Mouse (Mus musculus): ENCODE results near the gene Hnrnpa3. TPM values are rescaled to one million over a fixed set of nuclear protein-coding genes. Genes with fewer than 3 reads are reported as not detected.
"Not testable (repeated sequence)": the region's sequence is repeated elsewhere in the genome, so short reads cannot be mapped to it uniquely, and the experiment has no call there.

Hnrnpa3 gene
- polyA plus RNA-seq (2015; fragmentation: Nextera tagmentation; extraction: Ambion mirVana) = 215 and 254 TPM in 2 replicates

GRCm38 (mm10) chr2:75658727-75659628 lies at the start of gene Hnrnpa3:
Gene Hnrnpa3, plus strand, starts transcription at chr2:75659261.
- no peaks in the 10 kb centered on the region for H3K36me3 ChIP-seq (ENCODE audit: control insufficient read depth, insufficient read depth, low read length)
- H3K4me1 ChIP-seq (ENCODE audit: control insufficient read depth, insufficient read depth, low read length) = peaks cover 20% of the 10 kb centered on the region; the same call in 1 of the 2 replicates
- peak within 1 kb of the TSS; percentile 82 for H3K4me2 ChIP-seq (ENCODE audit: low read depth, low read length)
- WGBS = under 1% methylated on average over 102 of the region's 102 CpGs
- ATAC-seq = peak; percentile 94
- peak within 1 kb of the TSS; percentile 98 for H3K9ac ChIP-seq (ENCODE audit: low read depth, low read length)
- peak within 1 kb of the TSS; percentile 91 for H3K4me3 ChIP-seq (ENCODE audit: low read length)
- H3K27me3 ChIP-seq (replicated peaks; ENCODE audit: control insufficient read depth, insufficient read depth, low read length) = no peaks in the 10 kb centered on the region
- peak within 1 kb of the TSS; percentile 99 for H3K27ac ChIP-seq (ENCODE audit: low read length)
- no peaks in the 10 kb centered on the region for H3K9me3 ChIP-seq (ENCODE audit: control insufficient read depth, low read length)

DNA sequence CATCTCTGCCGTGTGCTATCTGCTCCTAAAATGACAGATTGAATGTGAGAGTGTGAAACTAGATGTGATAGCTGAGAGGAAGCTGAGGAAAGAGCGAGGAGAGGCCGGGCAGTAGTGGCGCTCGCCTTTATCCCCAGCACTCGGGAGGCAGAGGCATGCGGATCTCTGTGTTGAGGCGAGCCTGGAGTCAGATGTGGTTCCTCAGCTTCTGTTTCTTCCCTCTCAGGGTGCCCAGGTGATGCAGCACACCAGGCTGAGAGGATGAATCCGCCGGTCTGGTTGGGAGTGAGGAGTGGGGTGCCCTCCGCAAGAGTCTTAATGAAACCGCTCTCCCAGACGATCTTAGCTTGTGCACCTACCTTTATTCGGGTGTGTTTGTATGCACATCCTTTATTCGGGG lies 49.1 kb upstream of the Hnrnpa3 start:
- no peaks in the 10 kb centered on the region for H3K27me3 ChIP-seq (replicated peaks; ENCODE audit: control insufficient read depth, insufficient read depth, low read length)
- no peaks in the 10 kb centered on the region for H3K36me3 ChIP-seq (ENCODE audit: control insufficient read depth, insufficient read depth, low read length)
- ATAC-seq = no peak
- H3K9ac ChIP-seq (ENCODE audit: low read depth, low read length) = peak overlapping the region; percentile 54
- peaks cover 26% of the 10 kb centered on the region for H3K4me1 ChIP-seq (ENCODE audit: control insufficient read depth, insufficient read depth, low read length)
- H3K27ac ChIP-seq (ENCODE audit: low read length) = no peak overlapping the region
- no peak overlapping the region; the same call in 1 of the 2 replicates for H3K4me3 ChIP-seq (ENCODE audit: low read length)
- peak overlapping the region; percentile 38 for H3K4me2 ChIP-seq (ENCODE audit: low read depth, low read length)
- no peaks in the 10 kb centered on the region for H3K9me3 ChIP-seq (ENCODE audit: control insufficient read depth, low read length)
- 73% methylated on average over 15 of the region's 15 CpGs for WGBS

DNA sequence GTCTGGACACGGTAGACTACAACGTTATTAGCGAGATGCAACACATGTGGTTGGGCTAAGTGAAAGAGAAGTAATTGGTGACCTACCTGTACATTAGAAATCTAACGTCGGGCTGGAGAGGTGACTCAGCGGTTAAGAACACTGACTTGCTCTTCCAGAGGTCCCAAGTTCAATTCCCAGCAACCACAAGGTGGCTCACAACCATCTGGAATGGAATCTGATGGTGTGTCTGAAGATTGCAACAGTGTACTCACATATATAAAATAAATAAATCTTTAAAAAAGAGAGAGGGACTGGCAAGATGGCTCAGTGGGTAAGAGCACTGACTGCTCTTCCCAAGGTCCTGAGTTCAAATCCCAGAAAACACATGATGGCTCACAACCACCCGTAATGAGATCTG lies 48.5 kb upstream of the Hnrnpa3 start:
- not testable (repeated sequence) for H3K27ac ChIP-seq (ENCODE audit: low read length); H3K9me3 ChIP-seq (ENCODE audit: control insufficient read depth, low read length); H3K36me3 ChIP-seq (ENCODE audit: control insufficient read depth, insufficient read depth, low read length); H3K4me2 ChIP-seq (ENCODE audit: low read depth, low read length); H3K9ac ChIP-seq (ENCODE audit: low read depth, low read length); ATAC-seq; H3K4me3 ChIP-seq (ENCODE audit: low read length); H3K27me3 ChIP-seq (replicated peaks; ENCODE audit: control insufficient read depth, insufficient read depth, low read length)
- H3K4me1 ChIP-seq (ENCODE audit: control insufficient read depth, insufficient read depth, low read length) = peaks cover 26% of the 10 kb centered on the region
- 80% methylated on average over 7 of the region's 7 CpGs for WGBS

DNA sequence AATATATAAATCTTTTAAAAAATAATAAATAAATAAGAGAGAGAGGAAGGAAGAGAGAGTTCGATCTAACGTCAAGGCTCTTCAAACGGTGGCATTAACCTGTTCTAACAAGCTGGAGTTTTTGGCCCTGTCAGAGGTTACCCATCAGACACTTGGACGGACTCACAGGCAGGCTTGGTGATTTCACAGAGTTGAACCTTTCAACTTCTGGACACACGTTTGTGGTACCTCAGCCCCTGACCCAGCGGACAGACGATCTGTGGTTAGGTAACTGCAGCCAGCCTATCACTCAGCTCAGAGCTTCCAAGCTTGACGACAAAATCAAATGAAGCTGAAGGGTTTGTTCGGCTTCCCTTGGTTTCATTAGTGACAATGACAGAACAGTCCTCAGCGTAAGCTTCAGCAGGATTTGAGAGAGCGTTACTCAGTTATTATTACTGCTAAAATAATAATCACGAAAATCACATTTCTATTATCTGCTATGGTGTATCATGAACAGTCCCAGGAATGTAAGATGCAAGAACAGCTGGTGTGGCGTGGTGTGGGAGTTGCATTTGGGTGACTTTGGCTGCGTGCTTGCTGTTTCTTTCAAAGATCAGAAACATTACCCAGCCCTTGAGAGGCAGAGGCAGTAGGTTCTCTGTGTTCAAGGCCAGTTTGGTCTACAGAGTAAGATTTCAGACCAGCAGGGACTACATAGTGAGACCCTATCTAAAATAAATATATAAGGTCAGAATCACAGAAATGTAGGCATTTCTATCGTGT lies 47.8 kb upstream of the Hnrnpa3 start:
- Histone ChIP-seq H3K4me2 (ENCODE audit: low read depth, low read length) (no peak overlapping the region), H3K4me1 (ENCODE audit: control insufficient read depth, insufficient read depth, low read length) (peaks cover 26% of the 10 kb centered on the region), H3K27ac (ENCODE audit: low read length) (no peak overlapping the region), H3K9me3 (ENCODE audit: control insufficient read depth, low read length) (no peaks in the 10 kb centered on the region), H3K36me3 (ENCODE audit: control insufficient read depth, insufficient read depth, low read length) (no peaks in the 10 kb centered on the region), H3K9ac (ENCODE audit: low read depth, low read length) (no peak overlapping the region), H3K4me3 (ENCODE audit: low read length) (no peak overlapping the region), H3K27me3 (replicated peaks; ENCODE audit: control insufficient read depth, insufficient read depth, low read length) (no peaks in the 10 kb centered on the region)
- ATAC-seq = no peak
- 89% methylated on average over 15 of the region's 15 CpGs for WGBS

GRCm38 (mm10) chr2:75612006-75612405 lies 47.1 kb upstream of the Hnrnpa3 start:
- 88% methylated on average over 2 of the region's 2 CpGs for WGBS

DNA sequence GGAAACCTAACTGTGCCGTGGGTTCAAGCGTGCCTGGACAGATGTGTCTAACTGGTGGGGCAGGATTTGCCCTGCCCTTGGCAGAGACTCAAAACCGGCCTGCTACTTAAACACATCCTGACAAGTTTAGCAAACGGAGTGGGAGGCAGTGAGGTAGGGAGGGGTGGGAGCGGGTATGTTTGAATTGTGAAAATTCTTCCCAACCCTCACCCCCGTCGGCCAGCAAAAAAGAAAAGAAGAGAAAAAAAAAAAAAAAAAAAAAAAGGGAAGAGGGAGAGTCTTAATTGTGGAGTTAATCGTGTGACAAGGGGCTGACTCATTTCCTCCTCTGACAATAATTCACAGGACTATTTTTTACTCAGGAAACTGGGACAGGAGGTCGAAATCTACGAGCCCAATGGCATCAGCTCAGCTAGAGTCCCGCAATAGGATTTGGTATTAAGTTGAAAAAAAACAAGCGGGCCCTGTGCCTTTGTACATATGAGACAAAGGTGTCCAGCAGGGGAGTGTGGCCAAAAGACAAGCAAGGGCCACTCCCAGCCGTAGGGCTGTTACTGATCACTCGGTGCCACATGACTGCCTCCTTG lies 46.0 kb upstream of the Hnrnpa3 start:
- WGBS = 13% methylated on average over 14 of the region's 14 CpGs
- Histone ChIP-seq H3K4me1 (ENCODE audit: control insufficient read depth, insufficient read depth, low read length) (peaks cover 25% of the 10 kb centered on the region), H3K4me3 (ENCODE audit: low read length) (no peak overlapping the region), H3K9ac (ENCODE audit: low read depth, low read length) (peak overlapping the region; percentile 38; the same call in 1 of the 2 replicates), H3K9me3 (ENCODE audit: control insufficient read depth, low read length) (no peaks in the 10 kb centered on the region), H3K27me3 (replicated peaks; ENCODE audit: control insufficient read depth, insufficient read depth, low read length) (no peaks in the 10 kb centered on the region), H3K27ac (ENCODE audit: low read length) (peak overlapping the region; percentile 52; the same call in 1 of the 2 replicates), H3K4me2 (ENCODE audit: low read depth, low read length) (peak overlapping the region; percentile 43), H3K36me3 (ENCODE audit: control insufficient read depth, insufficient read depth, low read length) (no peaks in the 10 kb centered on the region)
- peak; percentile 57 for ATAC-seq

More at GRCm38 (mm10) chr2:75612006-75612405, 47.1 kb upstream of the Hnrnpa3 start:
- Histone ChIP-seq H3K9ac (ENCODE audit: low read depth, low read length) (no peak overlapping the region), H3K4me2 (ENCODE audit: low read depth, low read length) (no peak overlapping the region), H3K9me3 (ENCODE audit: control insufficient read depth, low read length) (no peaks in the 10 kb centered on the region), H3K27me3 (replicated peaks; ENCODE audit: control insufficient read depth, insufficient read depth, low read length) (no peaks in the 10 kb centered on the region), H3K27ac (ENCODE audit: low read length) (no peak overlapping the region), H3K36me3 (ENCODE audit: control insufficient read depth, insufficient read depth, low read length) (no peaks in the 10 kb centered on the region), H3K4me1 (ENCODE audit: control insufficient read depth, insufficient read depth, low read length) (peaks cover 26% of the 10 kb centered on the region), H3K4me3 (ENCODE audit: low read length) (no peak overlapping the region)
- ATAC-seq = no peak

GRCm38 (mm10) chr2:75614577-75614976 lies 44.5 kb upstream of the Hnrnpa3 start:
- Histone ChIP-seq H3K9me3 (ENCODE audit: control insufficient read depth, low read length) (no peaks in the 10 kb centered on the region), H3K27me3 (replicated peaks; ENCODE audit: control insufficient read depth, insufficient read depth, low read length) (no peaks in the 10 kb centered on the region), H3K4me2 (ENCODE audit: low read depth, low read length) (no peak overlapping the region), H3K36me3 (ENCODE audit: control insufficient read depth, insufficient read depth, low read length) (no peaks in the 10 kb centered on the region), H3K4me3 (ENCODE audit: low read length) (no peak overlapping the region), H3K4me1 (ENCODE audit: control insufficient read depth, insufficient read depth, low read length) (peaks cover 17% of the 10 kb centered on the region), H3K9ac (ENCODE audit: low read depth, low read length) (no peak overlapping the region), H3K27ac (ENCODE audit: low read length) (no peak overlapping the region)
- ATAC-seq = peak; percentile 55
- 81% methylated on average over 6 of the region's 6 CpGs for WGBS

DNA sequence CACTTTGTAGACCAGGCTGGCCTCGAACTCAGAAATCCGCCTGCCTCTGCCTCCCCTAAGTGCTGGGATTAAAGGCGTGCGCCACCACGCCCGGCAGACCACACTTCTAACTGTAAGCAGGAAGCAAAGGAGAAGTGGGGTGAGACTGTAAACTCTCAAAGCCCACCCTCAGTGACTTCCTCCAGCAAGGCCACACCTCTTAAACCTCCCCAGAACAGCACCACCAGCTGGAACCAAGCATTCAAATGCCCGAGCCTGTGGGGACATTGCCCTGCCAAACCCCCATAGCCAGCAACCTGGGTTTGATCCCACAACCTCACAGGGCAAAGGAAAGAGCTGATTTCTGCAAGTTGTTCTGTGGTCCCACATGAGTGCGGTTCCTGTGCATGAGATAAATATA lies 42.1 kb upstream of the Hnrnpa3 start:
- Histone ChIP-seq H3K36me3 (ENCODE audit: control insufficient read depth, insufficient read depth, low read length) (no peaks in the 10 kb centered on the region), H3K4me1 (ENCODE audit: control insufficient read depth, insufficient read depth, low read length) (peaks cover 13% of the 10 kb centered on the region), H3K4me3 (ENCODE audit: low read length) (no peak overlapping the region), H3K9me3 (ENCODE audit: control insufficient read depth, low read length) (no peaks in the 10 kb centered on the region), H3K4me2 (ENCODE audit: low read depth, low read length) (no peak overlapping the region), H3K9ac (ENCODE audit: low read depth, low read length) (no peak overlapping the region), H3K27me3 (replicated peaks; ENCODE audit: control insufficient read depth, insufficient read depth, low read length) (no peaks in the 10 kb centered on the region), H3K27ac (ENCODE audit: low read length) (no peak overlapping the region)
- no peak for ATAC-seq
- WGBS = 89% methylated on average over 8 of the region's 8 CpGs

DNA sequence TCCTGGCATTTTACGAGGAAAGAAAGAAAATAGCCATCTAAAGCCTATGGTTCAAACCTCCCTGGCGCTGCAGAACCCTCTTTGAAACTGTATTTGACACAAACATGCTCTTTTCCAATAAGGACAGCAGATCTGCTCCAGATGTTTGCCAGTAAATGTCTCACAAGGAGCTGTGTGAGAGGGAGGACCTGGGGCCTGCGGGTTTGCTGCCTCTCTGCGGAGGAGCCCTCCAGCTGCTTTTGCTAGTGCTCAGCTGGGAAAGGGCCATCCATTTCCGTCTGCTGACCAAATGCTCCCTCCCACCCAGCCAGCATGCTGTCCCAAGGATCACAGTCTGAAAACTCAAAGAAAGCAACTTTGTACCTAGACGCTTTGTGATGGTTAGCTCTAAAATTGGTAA lies 40.3 kb upstream of the Hnrnpa3 start:
- peak; percentile 40; the same call in 1 of the 2 replicates for ATAC-seq
- Histone ChIP-seq H3K9me3 (ENCODE audit: control insufficient read depth, low read length) (no peaks in the 10 kb centered on the region), H3K9ac (ENCODE audit: low read depth, low read length) (0 out of 2 replicates have a peak overlapping the region, but pooled peaks have one; percentile 19), H3K4me1 (ENCODE audit: control insufficient read depth, insufficient read depth, low read length) (0 out of 2 replicates have a peak, but pooled peaks cover 3% of the 10 kb centered on the region), H3K27me3 (replicated peaks; ENCODE audit: control insufficient read depth, insufficient read depth, low read length) (no peaks in the 10 kb centered on the region), H3K4me3 (ENCODE audit: low read length) (no peak overlapping the region), H3K4me2 (ENCODE audit: low read depth, low read length) (no peak overlapping the region), H3K36me3 (ENCODE audit: control insufficient read depth, insufficient read depth, low read length) (no peaks in the 10 kb centered on the region), H3K27ac (ENCODE audit: low read length) (peak overlapping the region; percentile 61)
- 43% methylated on average over 6 of the region's 6 CpGs for WGBS

Data from intestine, embryonic 16.5 days (tissue).